Mouse (Mus musculus): Measurements from ENCODE around the gene Tes. TPM values are rescaled to one million over a fixed set of nuclear protein-coding genes. Genes with fewer than 3 reads are reported as not detected.

The Tes gene
- polyA plus RNA-seq, 1 experiment from 2014 or later: 52.7 TPM

DNA sequence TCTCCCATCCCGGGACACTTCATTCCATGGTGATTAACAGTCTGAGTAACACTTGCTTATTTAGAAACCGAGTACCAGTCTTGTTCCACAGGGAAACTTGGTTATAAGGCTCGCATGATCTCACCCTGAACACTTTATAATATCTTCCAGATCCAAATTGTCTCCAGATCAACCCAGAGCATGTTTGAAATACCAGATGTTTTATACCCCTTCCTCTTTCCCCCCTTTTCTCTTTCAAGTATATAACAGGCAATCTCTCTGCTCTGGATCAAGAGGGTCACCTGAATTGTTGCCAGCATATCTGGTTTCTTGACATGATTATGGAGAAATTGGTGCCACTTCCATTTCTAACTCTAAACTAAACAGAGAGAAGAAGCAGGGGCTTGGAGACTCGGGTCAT is 17.3 kb downstream of the Tes start:
- ATAC-seq: no peak
- Histone ChIP-seq H3K4me3 (ENCODE audit: low read depth, low read length) (no peak overlapping the region), H3K27ac (ENCODE audit: low read length) (no peak overlapping the region), H3K9me3 (ENCODE audit: low read length) (no peaks in the 10 kb centered on the region), H3K9ac (replicated peaks; ENCODE audit: low read depth) (no peak overlapping the region), H3K27me3 (replicated peaks; ENCODE audit: insufficient read depth, low read length) (no peaks in the 10 kb centered on the region), H3K36me3 (ENCODE audit: insufficient read depth, low read length) (no peaks in the 10 kb centered on the region), H3K4me1 (ENCODE audit: insufficient read depth, low read depth, low read length) (peaks cover 4% of the 10 kb centered on the region; the same call in 1 of the 2 replicates), H3K4me2 (replicated peaks; ENCODE audit: low read depth, low read length) (no peak overlapping the region)
- no peak for TF ChIP-seq EP300 (IDR thresholded peaks at IDR 0.05)
- no peak for TF ChIP-seq CTCF (IDR thresholded peaks at IDR 0.05)
- no peak for DNase-seq (ENCODE audit: low spot score)
- 57% methylated on average over 4 of the region's 4 CpGs for WGBS

DNA sequence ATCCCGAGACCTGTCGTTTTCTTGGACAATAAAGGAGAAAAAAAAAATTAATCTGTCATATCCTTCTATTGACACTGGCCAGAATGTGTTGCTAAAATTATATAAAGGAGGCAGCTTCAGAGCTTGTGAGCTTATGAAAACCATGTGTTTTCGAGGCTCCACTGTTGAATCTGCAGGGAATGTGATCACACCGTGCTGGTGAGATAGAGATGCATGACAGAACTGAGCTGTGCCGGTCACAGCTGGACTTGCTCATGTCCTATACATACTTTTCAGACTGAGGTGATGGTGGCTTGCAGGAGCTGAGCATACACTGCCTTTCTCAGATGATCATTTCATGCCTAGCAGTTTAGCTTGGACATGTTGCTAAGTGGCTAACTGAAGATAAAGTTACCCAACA is 17.9 kb downstream of the Tes start:
- Histone ChIP-seq H3K4me3 (ENCODE audit: low read depth, low read length) (no peak overlapping the region), H3K36me3 (ENCODE audit: insufficient read depth, low read length) (no peaks in the 10 kb centered on the region), H3K27me3 (replicated peaks; ENCODE audit: insufficient read depth, low read length) (no peaks in the 10 kb centered on the region), H3K4me2 (replicated peaks; ENCODE audit: low read depth, low read length) (no peak overlapping the region), H3K27ac (ENCODE audit: low read length) (no peak overlapping the region), H3K4me1 (ENCODE audit: insufficient read depth, low read depth, low read length) (peaks cover 4% of the 10 kb centered on the region; the same call in 1 of the 2 replicates), H3K9me3 (ENCODE audit: low read length) (no peaks in the 10 kb centered on the region), H3K9ac (replicated peaks; ENCODE audit: low read depth) (no peak overlapping the region)
- TF ChIP-seq CTCF (IDR thresholded peaks at IDR 0.05): no peak
- TF ChIP-seq EP300 (IDR thresholded peaks at IDR 0.05): no peak
- ATAC-seq (no peak), DNase-seq (ENCODE audit: low spot score) (no peak)
- 60% methylated on average over 5 of the region's 5 CpGs for WGBS

DNA sequence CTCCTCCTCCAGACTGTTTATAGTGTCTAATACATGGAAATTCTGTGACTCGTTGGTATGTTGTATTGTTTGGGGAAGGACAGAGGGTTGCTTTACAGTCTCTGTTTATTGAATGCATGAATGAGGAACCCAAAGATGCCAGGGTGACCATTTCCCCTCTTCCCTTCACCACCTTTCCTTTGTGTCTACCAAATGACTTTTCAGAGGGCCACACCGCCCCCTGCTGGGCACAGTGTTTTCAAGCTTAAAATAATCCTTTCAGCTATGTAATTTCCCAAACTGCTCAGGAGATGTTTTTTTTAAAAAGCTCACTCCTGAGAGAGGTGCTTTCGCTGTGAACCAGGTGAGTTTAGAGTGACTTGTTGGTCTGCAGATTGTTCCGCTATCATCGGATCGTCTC is 22.5 kb downstream of the Tes start:
- no peak overlapping the region for H3K4me2 ChIP-seq (replicated peaks; ENCODE audit: low read depth, low read length)
- no peak overlapping the region for H3K9ac ChIP-seq (replicated peaks; ENCODE audit: low read depth)
- WGBS: 63% methylated on average over 6 of the region's 6 CpGs
- no peak overlapping the region for H3K4me3 ChIP-seq (ENCODE audit: low read depth, low read length)
- H3K4me1 ChIP-seq (ENCODE audit: insufficient read depth, low read depth, low read length): no peaks in the 10 kb centered on the region
- no peaks in the 10 kb centered on the region for H3K36me3 ChIP-seq (ENCODE audit: insufficient read depth, low read length)
- ATAC-seq: no peak
- peak; percentile 77 for DNase-seq (ENCODE audit: low spot score)
- H3K9me3 ChIP-seq (ENCODE audit: low read length): no peaks in the 10 kb centered on the region
- H3K27me3 ChIP-seq (replicated peaks; ENCODE audit: insufficient read depth, low read length): no peaks in the 10 kb centered on the region
- no peak overlapping the region for H3K27ac ChIP-seq (ENCODE audit: low read length)
- peak; percentile 86 for TF ChIP-seq CTCF (IDR thresholded peaks at IDR 0.05)
- TF ChIP-seq EP300 (IDR thresholded peaks at IDR 0.05): no peak

DNA sequence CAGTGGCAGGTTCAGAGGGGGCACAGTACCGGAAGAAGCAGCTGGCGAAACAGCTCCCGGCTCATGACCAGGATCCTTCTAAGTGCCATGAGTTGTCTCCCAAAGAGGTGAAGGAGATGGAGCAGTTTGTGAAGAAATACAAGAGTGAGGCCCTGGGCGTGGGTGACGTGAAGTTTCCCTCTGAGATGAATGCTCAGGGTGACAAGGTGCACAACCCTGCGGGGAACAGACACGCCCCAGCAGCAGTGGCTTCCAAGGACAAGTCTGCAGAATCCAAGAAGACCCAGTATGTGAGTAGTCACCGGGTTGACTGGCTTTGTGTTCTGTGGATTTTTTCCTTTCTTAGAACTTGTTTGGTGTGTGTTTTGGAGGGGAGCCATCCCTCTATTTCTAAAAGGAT is 32.4 kb downstream of the Tes start:
- H3K36me3 ChIP-seq (ENCODE audit: insufficient read depth, low read length): no peaks in the 10 kb centered on the region
- no peak overlapping the region for H3K9ac ChIP-seq (replicated peaks; ENCODE audit: low read depth)
- no peaks in the 10 kb centered on the region for H3K4me1 ChIP-seq (ENCODE audit: insufficient read depth, low read depth, low read length)
- no peak overlapping the region for H3K4me2 ChIP-seq (replicated peaks; ENCODE audit: low read depth, low read length)
- H3K27me3 ChIP-seq (replicated peaks; ENCODE audit: insufficient read depth, low read length): no peaks in the 10 kb centered on the region
- 87% methylated on average over 8 of the region's 8 CpGs for WGBS
- no peak overlapping the region for H3K27ac ChIP-seq (ENCODE audit: low read length)
- no peaks in the 10 kb centered on the region for H3K9me3 ChIP-seq (ENCODE audit: low read length)
- H3K4me3 ChIP-seq (ENCODE audit: low read depth, low read length): no peak overlapping the region
- no peak for DNase-seq (ENCODE audit: low spot score)
- no peak for ATAC-seq
- TF ChIP-seq CTCF (IDR thresholded peaks at IDR 0.05) (no peak), EP300 (IDR thresholded peaks at IDR 0.05) (no peak)

DNA sequence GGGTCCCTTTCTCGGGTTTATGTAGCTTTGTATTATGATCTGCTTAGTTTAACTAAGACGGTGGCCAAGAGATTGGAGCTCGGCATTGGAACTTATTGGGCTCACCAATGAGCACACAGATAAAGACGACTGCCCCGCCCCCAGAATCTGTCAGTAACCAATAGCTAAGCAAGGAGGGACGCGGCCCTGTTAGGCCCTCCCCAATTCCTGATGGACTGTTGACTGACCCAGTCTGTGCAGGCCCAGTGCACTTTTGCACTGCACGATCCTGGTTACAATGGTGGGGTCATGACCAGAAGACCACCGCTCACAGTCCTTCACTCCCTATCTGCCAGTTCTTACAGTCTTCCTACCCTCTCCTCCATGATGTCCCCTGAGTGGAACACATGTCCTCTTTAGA is 33.6 kb downstream of the Tes start:
- Histone ChIP-seq H3K27ac (ENCODE audit: low read length) (no peak overlapping the region), H3K4me2 (replicated peaks; ENCODE audit: low read depth, low read length) (no peak overlapping the region), H3K9ac (replicated peaks; ENCODE audit: low read depth) (no peak overlapping the region), H3K9me3 (ENCODE audit: low read length) (no peaks in the 10 kb centered on the region), H3K4me3 (ENCODE audit: low read depth, low read length) (no peak overlapping the region), H3K27me3 (replicated peaks; ENCODE audit: insufficient read depth, low read length) (no peaks in the 10 kb centered on the region), H3K36me3 (ENCODE audit: insufficient read depth, low read length) (no peaks in the 10 kb centered on the region), H3K4me1 (ENCODE audit: insufficient read depth, low read depth, low read length) (no peaks in the 10 kb centered on the region)
- TF ChIP-seq CTCF (IDR thresholded peaks at IDR 0.05) (no peak), EP300 (IDR thresholded peaks at IDR 0.05) (no peak)
- ATAC-seq (no peak), DNase-seq (ENCODE audit: low spot score) (no peak)
- 93% methylated on average over 9 of the region's 9 CpGs for WGBS

DNA sequence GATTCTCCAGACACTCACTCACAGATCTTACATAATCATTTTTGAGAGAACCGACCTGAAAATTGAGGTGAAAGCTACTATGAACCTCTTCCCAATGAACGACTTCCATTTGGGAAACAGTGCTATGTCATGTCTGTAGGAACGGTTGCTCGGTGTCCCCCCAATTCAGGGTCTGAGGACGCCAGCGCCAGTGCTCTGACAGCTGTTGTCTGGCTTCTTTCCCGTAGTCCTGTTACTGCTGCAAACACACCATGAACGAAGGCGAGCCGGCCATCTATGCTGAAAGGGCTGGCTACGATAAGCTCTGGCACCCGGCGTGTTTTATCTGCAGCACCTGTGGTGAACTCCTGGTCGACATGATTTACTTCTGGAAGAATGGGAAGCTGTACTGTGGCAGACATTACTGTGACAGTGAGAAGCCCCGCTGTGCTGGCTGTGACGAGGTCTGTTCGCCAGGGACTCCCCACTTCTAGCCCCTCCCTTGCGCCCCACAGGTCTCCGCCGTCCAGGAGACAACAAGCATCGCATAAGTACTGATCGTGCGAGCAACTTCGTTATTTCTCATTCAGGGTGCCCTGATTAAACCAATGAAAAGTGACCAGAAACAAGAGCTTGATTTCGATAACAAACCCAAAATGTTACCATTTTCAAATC is 34.7 kb downstream of the Tes start:
- 83% methylated on average over 25 of the region's 25 CpGs for WGBS
- no peaks in the 10 kb centered on the region for H3K36me3 ChIP-seq (ENCODE audit: insufficient read depth, low read length)
- no peaks in the 10 kb centered on the region for H3K4me1 ChIP-seq (ENCODE audit: insufficient read depth, low read depth, low read length)
- no peak for DNase-seq (ENCODE audit: low spot score)
- H3K4me2 ChIP-seq (replicated peaks; ENCODE audit: low read depth, low read length): no peak overlapping the region
- H3K27me3 ChIP-seq (replicated peaks; ENCODE audit: insufficient read depth, low read length): no peaks in the 10 kb centered on the region
- no peak overlapping the region for H3K27ac ChIP-seq (ENCODE audit: low read length)
- no peak overlapping the region for H3K4me3 ChIP-seq (ENCODE audit: low read depth, low read length)
- no peak for TF ChIP-seq EP300 (IDR thresholded peaks at IDR 0.05)
- TF ChIP-seq CTCF (IDR thresholded peaks at IDR 0.05): no peak
- H3K9ac ChIP-seq (replicated peaks; ENCODE audit: low read depth): no peak overlapping the region
- ATAC-seq: no peak
- no peaks in the 10 kb centered on the region for H3K9me3 ChIP-seq (ENCODE audit: low read length)

DNA sequence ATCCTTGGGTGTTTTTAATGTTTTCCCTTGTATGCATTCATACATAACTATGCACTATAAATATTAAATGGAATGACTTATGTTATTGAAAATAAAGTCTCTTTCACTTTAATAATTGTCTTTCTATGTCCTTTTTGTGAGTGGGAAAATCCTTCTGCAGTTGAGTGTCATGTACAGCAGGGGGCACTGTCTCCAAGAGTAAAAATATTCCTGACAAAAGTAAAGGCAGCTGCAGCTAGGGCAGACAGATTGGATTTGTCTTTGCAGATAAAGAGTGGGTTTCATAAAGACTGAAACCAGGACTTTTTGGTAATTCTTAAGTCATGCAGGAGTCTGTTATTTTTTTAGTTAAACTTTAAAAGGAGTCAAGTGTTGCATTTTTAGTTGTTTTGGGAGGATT is 40.8 kb downstream of the Tes start:
- Histone ChIP-seq H3K4me1 (ENCODE audit: insufficient read depth, low read depth, low read length) (peaks cover 4% of the 10 kb centered on the region; the same call in 1 of the 2 replicates), H3K9ac (replicated peaks; ENCODE audit: low read depth) (no peak overlapping the region), H3K27ac (ENCODE audit: low read length) (no peak overlapping the region), H3K27me3 (replicated peaks; ENCODE audit: insufficient read depth, low read length) (no peaks in the 10 kb centered on the region), H3K36me3 (ENCODE audit: insufficient read depth, low read length) (no peaks in the 10 kb centered on the region), H3K9me3 (ENCODE audit: low read length) (no peaks in the 10 kb centered on the region), H3K4me3 (ENCODE audit: low read depth, low read length) (no peak overlapping the region), H3K4me2 (replicated peaks; ENCODE audit: low read depth, low read length) (no peak overlapping the region)
- DNase-seq (ENCODE audit: low spot score): peak; percentile 77
- ATAC-seq: no peak
- TF ChIP-seq CTCF (IDR thresholded peaks at IDR 0.05) (peak; percentile 88), EP300 (IDR thresholded peaks at IDR 0.05) (peak; percentile 17; the same call in 1 of the 2 replicates)
